Mouse (Mus musculus) c-Kit-negative CD71-positive TER-119-positive erythroid progenitor cells, embryonic 14.5 days (primary cell): ENCODE results near the gene Pla2g2c.

ENCODE experiments used
- DNase-seq: peaks from one replicate; pipeline ENCODE4 v3.0.0-alpha.2; 2013; ENCODE audit warnings: low read depth, low spot score

Pla2g2c gene

GRCm38 (mm10) chr4:138748369-138749072 lies 23.9 kb downstream of the Pla2g2c start:
- DNase-seq: no peak

GRCm38 (mm10) chr4:138752603-138753002 lies 28.0 kb downstream of the Pla2g2c start:
- DNase-seq: no peak

- no peak for DNase-seq
These were observed 29.0 kb downstream of the Pla2g2c start for GRCm38 (mm10) chr4:138753608-138754007.

GRCm38 (mm10) chr4:138754432-138754831 lies 29.8 kb downstream of the Pla2g2c start:
- DNase-seq: no peak

GRCm38 (mm10) chr4:138755439-138755838 lies 30.8 kb downstream of the Pla2g2c start:
- no peak for DNase-seq

- DNase-seq: no peak
These were observed 31.4 kb downstream of the Pla2g2c start for GRCm38 (mm10) chr4:138755983-138756382.

- no peak for DNase-seq
These were observed 32.8 kb downstream of the Pla2g2c start, which contains the start of gene Pla2g2f for GRCm38 (mm10) chr4:138757416-138757815. Gene Pla2g2f (minus strand): TSS chr4:138757626.

- no peak for DNase-seq
These were observed 37.7 kb downstream of the Pla2g2c start for GRCm38 (mm10) chr4:138762266-138762665.

- no peak for DNase-seq
These were observed 47.4 kb downstream of the Pla2g2c start for GRCm38 (mm10) chr4:138771970-138772369.

GRCm38 (mm10) chr4:138772386-138772785 lies 47.8 kb downstream of the Pla2g2c start:
- DNase-seq: no peak

- no peak for DNase-seq
These were observed 50.8 kb downstream of the Pla2g2c start, which contains the start of gene Pla2g2d for GRCm38 (mm10) chr4:138775435-138775834. Gene Pla2g2d (plus strand): TSS chr4:138775735.

- DNase-seq: no peak
These were observed 53.1 kb downstream of the Pla2g2c start for GRCm38 (mm10) chr4:138777417-138778407.

GRCm38 (mm10) chr4:138780300-138780699 lies 55.7 kb downstream of the Pla2g2c start:
- no peak for DNase-seq

GRCm38 (mm10) chr4:138782098-138782497 lies 57.5 kb downstream of the Pla2g2c start:
- no peak for DNase-seq

- DNase-seq: no peak
These were observed 61.1 kb downstream of the Pla2g2c start for GRCm38 (mm10) chr4:138785721-138786120.

GRCm38 (mm10) chr4:138786141-138786540 lies 61.5 kb downstream of the Pla2g2c start:
- no peak for DNase-seq

GRCm38 (mm10) chr4:138788381-138788780 lies 63.8 kb downstream of the Pla2g2c start:
- DNase-seq: no peak

GRCm38 (mm10) chr4:138791452-138791851 lies 66.9 kb downstream of the Pla2g2c start:
- no peak for DNase-seq

- no peak for DNase-seq
These were observed 68.0 kb downstream of the Pla2g2c start for GRCm38 (mm10) chr4:138792599-138792998.

GRCm38 (mm10) chr4:138793276-138793675 lies 68.7 kb downstream of the Pla2g2c start:
- DNase-seq: no peak

- no peak for DNase-seq
These were observed 69.8 kb downstream of the Pla2g2c start for GRCm38 (mm10) chr4:138794344-138794743.
